Mouse (Mus musculus): ENCODE results near the gene Atp2b4.

- TF ChIP-seq CTCF (IDR thresholded peaks at IDR 0.05; ENCODE audit: low read depth, low read length) (no peak), POLR2A (IDR thresholded peaks at IDR 0.05; ENCODE audit: extremely low read depth, insufficient read depth, low read length) (no peak)
Observed at GRCm38 (mm10) chr1:133736664-133737063, 64.2 kb downstream of the Atp2b4 start.
